Mouse (Mus musculus) small intestine, adult 2 months (tissue): ENCODE data around the gene Fcgbp. TPM values are rescaled to one million over a fixed set of nuclear protein-coding genes. Genes with fewer than 3 reads are reported as not detected.

Experiments
- H3K27ac ChIP-seq: fragments of 200-500 bp; 2 replicates; pipeline ENCODE4 v1.5.1; 2012; ENCODE audit warnings: low read depth, low read length, control low read depth, inconsistent platforms; ENCODE audit not compliant: insufficient read depth
- H3K27me3 ChIP-seq: fragments of 200-500 bp; 2 replicates; pipeline ENCODE4 v1.6.1; 2012; ENCODE audit warnings: mild to moderate bottlenecking, moderate library complexity, low read length, inconsistent platforms; ENCODE audit not compliant: control insufficient read depth, insufficient read depth
- H3K36me3 ChIP-seq: fragments of 200-500 bp; 2 replicates; pipeline ENCODE4 v1.6.1; 2012; ENCODE audit warnings: mild to moderate bottlenecking, low read length, control low read depth, inconsistent platforms; ENCODE audit not compliant: control insufficient read depth, insufficient read depth
- H3K4me1 ChIP-seq: fragments of 200-500 bp; 2 replicates; pipeline ENCODE4 v1.6.1; 2012; ENCODE audit warnings: low read length, inconsistent platforms, mixed read lengths; ENCODE audit not compliant: control insufficient read depth, insufficient read depth, insufficient read length
- H3K4me3 ChIP-seq: fragments of 200-500 bp; 2 replicates; pipeline ENCODE4 v1.5.1; 2012; ENCODE audit warnings: low read depth, mild to moderate bottlenecking, control low read depth, inconsistent platforms, low read length, moderate library complexity
- CTCF ChIP-seq: fragments of 200-500 bp; IDR thresholded peaks from 2 replicates; pipeline ENCODE4 v1.5.1; 2012; ENCODE audit warnings: low read depth, mild to moderate bottlenecking, control low read depth, inconsistent platforms, low read length, moderate library complexity, mixed read lengths; ENCODE audit not compliant: insufficient replicate concordance, insufficient read length; ENCODE audit errors: extremely low read depth
- POLR2A ChIP-seq: fragments of 200-500 bp; IDR thresholded peaks from 2 replicates; pipeline ENCODE4 v1.6.1; 2012; ENCODE audit warnings: low read depth, mild to moderate bottlenecking, control low read depth, inconsistent platforms, low read length, moderate library complexity
- WGBS: fragments of 180-500 bp; shearing (Covaris S2); methylation state at CpG from one replicate; pipeline ENCODE4 v1.1.7; 2018; 5-methylcytosine and 5-hydroxymethylcytosine counted together
- polyA plus RNA-seq: library from polyadenylated mRNA; depleted of rRNA; stranded (reverse); fragments of >200 nt; gene quantifications from 2 replicates; pipeline ENCODE4 v1.2.3, GENCODE M21; 2012

Gene Fcgbp
- polyA plus RNA-seq, 1 experiment, result 3,973 TPM

DNA sequence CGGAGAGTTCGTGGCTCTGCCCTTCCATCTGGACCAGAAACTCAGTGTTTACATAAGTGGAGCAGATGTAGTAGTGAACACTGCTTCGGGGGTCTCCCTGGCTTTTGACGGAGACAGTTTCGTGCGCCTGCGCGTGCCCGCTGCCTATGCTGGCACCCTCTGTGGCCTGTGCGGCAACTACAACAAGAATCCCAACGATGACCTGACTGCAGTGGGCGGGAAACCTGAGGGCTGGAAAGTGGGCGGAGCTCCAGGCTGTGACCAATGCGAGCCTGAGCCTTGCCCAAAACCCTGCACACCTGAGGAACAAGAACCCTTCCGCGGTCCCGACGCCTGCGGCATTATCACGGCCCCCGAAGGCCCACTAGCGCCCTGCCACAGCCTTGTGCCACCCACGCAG is 33.6 kb downstream of the Fcgbp start:
- 6% methylated on average over 23 of the region's 23 CpGs for WGBS
- H3K4me1 ChIP-seq, result peaks cover 2% of the 10 kb centered on the region; the same call in 1 of the 2 replicates
- H3K4me3 ChIP-seq, result no peak overlapping the region
- H3K36me3 ChIP-seq, result no peaks in the 10 kb centered on the region
- TF ChIP-seq POLR2A, result no peak
- TF ChIP-seq CTCF, result no peak
- no peak overlapping the region for H3K27ac ChIP-seq
- H3K27me3 ChIP-seq, result no peaks in the 10 kb centered on the region

DNA sequence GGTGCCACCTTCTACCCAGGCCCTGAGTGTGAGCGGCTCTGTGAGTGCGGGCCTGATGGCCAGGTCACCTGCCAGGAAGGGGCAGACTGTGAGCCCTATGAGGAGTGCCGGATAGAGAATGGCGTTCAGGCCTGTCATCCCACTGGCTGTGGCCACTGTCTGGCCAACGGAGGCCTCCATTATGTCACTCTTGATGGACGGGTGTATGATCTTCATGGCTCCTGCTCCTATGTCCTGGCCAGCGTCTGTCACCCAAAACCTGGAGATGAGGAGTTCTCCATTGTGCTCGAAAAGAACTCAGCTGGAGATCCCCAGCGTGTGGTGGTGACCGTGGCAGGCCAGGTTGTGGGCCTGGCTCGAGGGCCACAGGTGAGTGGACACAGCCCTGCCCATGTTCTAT is 35.2 kb downstream of the Fcgbp start:
- Histone ChIP-seq H3K36me3 (no peaks in the 10 kb centered on the region), H3K27ac (no peak overlapping the region), H3K4me1 (peaks cover 2% of the 10 kb centered on the region; the same call in 1 of the 2 replicates), H3K4me3 (no peak overlapping the region), H3K27me3 (no peaks in the 10 kb centered on the region)
- TF ChIP-seq CTCF (no peak), POLR2A (no peak)
- 96% methylated on average over 11 of the region's 11 CpGs for WGBS

DNA sequence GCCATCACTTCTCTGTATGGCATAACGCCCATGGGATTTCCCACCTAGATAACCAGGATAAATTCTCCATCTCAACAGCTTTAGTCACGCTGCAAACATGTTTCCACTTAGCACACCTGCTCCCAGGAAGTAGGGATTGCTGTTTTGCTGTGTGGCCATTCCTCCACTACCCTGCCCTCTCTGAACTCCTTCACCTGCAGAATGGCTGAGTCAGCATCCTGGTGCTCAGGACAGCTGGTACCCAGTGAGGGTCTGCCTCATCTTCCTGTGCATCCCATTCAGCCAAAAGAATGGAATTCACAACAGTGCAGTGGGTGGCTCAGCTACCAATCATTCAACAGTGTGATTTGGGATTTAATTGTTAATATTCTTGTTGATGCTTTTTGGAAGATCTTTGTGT is 43.6 kb downstream of the Fcgbp start:
- TF ChIP-seq CTCF, result no peak
- TF ChIP-seq POLR2A, result no peak
- 54% methylated on average over 2 of the region's 2 CpGs for WGBS
- no peaks in the 10 kb centered on the region for H3K27me3 ChIP-seq
- H3K4me3 ChIP-seq, result no peak overlapping the region
- H3K27ac ChIP-seq, result no peak overlapping the region
- H3K4me1 ChIP-seq, result no peaks in the 10 kb centered on the region
- H3K36me3 ChIP-seq, result no peaks in the 10 kb centered on the region

DNA sequence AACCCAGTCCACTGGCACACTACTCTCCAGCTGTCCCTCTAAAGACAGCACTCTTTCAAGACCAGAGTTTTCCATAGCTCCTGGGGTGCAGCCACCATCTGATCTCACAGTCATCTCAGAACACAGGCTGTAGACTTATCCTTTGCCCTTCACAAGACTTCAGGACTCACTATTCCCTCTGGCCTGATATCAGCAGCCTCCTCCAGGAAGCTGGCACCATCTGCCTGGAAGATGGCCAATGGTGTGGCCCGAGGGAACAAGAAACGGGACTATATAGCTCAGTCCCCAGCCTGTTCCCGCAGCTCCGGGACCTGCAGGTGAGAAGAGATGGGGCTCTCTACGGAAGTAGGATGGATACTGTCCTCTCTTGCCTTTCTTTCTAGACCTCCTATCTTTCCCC is 58.1 kb downstream of the Fcgbp start, which contains the start of gene 9530053A07Rik:
Gene 9530053A07Rik (plus strand): TSS at position 301 of the 400 bp plus-strand sequence.
- 42% methylated on average over 5 of the region's 5 CpGs for WGBS
- Histone ChIP-seq H3K27ac (no peak within 1 kb of the TSS), H3K27me3 (no peaks in the 10 kb centered on the region), H3K4me1 (no peaks in the 10 kb centered on the region), H3K36me3 (no peaks in the 10 kb centered on the region), H3K4me3 (no peak within 1 kb of the TSS)
- TF ChIP-seq CTCF (no peak), POLR2A (no peak)

DNA sequence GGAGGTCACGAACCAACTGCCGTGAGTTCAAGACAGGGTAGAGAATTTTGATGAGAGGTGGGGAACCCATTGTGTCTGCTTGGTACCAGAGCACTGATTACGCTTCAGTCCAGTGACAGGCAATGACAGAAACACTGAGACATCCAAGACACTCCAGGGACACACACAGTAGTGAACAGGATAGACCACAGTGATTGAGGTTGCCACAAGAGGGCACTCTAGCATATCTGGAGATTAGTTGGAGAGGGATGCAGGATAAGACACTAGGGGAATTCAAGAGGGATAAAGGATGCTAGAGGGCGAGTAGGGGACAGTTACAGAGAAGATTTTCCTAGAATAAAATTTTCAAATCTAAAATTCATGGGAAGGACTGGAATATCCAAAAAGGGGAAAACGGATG is 66.6 kb downstream of the Fcgbp start:
- Histone ChIP-seq H3K4me3 (no peak overlapping the region), H3K4me1 (no peaks in the 10 kb centered on the region), H3K36me3 (no peaks in the 10 kb centered on the region), H3K27me3 (no peaks in the 10 kb centered on the region), H3K27ac (no peak overlapping the region)
- no peak for TF ChIP-seq POLR2A
- TF ChIP-seq CTCF, result no peak
- 47% methylated on average over 5 of the region's 5 CpGs for WGBS

DNA sequence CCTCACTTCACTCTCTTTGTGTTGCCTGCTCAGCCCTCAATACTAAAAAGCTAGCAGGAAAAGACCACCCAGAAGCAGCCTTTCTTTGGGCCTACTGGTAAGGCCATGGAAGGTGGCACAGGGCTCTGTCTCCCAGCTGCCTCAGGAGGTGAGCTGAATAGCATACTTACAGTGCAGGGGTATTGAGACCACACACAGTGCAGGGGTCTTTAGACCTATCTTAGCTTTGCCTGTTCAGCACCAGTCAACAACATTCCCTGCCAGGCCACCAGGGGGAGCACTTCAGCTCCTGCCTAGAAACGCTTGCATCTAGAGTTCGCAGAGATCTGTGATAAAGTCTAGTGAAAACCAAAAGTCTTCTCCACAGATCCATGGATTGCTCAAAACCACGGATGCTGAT is 77.2 kb downstream of the Fcgbp start:
- 10% methylated on average over 3 of the region's 3 CpGs for WGBS
- no peaks in the 10 kb centered on the region for H3K36me3 ChIP-seq
- H3K4me1 ChIP-seq, result no peaks in the 10 kb centered on the region
- H3K4me3 ChIP-seq, result no peak overlapping the region
- TF ChIP-seq POLR2A, result no peak
- TF ChIP-seq CTCF, result peak; percentile 88; the same call in 1 of the 2 replicates
- no peaks in the 10 kb centered on the region for H3K27me3 ChIP-seq
- no peak overlapping the region for H3K27ac ChIP-seq

DNA sequence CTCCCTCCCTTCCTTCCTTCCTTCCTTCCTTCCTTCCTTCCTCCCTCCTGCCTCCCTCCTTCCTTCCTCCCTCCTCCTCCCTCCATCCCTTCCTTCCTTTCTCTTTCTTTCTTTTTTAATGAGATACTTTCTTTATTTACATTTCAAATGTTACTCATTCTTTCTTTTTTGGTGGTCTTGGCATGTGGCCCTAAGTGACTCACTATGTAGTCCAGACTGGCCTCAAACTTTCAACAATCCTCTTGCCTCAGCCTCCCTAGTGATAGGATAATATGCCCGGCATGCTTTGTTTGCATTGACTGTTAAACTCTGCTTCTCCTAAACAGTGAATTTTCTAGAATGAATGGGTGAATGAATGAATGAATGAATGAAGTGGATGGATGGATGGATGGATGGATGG is 78.8 kb downstream of the Fcgbp start:
- WGBS, result 71% methylated on average over 1 of the region's 1 CpGs
- Histone ChIP-seq H3K27ac (no peak overlapping the region), H3K4me3 (no peak overlapping the region), H3K27me3 (no peaks in the 10 kb centered on the region), H3K4me1 (no peaks in the 10 kb centered on the region), H3K36me3 (no peaks in the 10 kb centered on the region)
- TF ChIP-seq CTCF, result no peak
- no peak for TF ChIP-seq POLR2A
